Mouse (Mus musculus) ES-Bruce4 (cell line): ENCODE results near the gene Ntrk3. TPM values are rescaled to one million over a fixed set of nuclear protein-coding genes. Genes with fewer than 3 reads are reported as not detected.

Experiments
- H3K27ac ChIP-seq: 2 replicates; pipeline ENCODE4 v1.5.1; 2012; ENCODE audit warnings: low read length, inconsistent platforms; ENCODE audit not compliant: insufficient read depth
- H3K27me3 ChIP-seq: 2 replicates; pipeline ENCODE4 v1.6.1; 2012; ENCODE audit warnings: mild to moderate bottlenecking, low read length, inconsistent platforms; ENCODE audit not compliant: control insufficient read depth, poor library complexity, insufficient read depth, severe bottlenecking
- H3K36me3 ChIP-seq: 2 replicates; pipeline ENCODE4 v1.6.1; 2012; ENCODE audit warnings: inconsistent platforms, mild to moderate bottlenecking, low read length, moderate library complexity; ENCODE audit not compliant: control insufficient read depth, poor library complexity, insufficient read depth, severe bottlenecking
- H3K4me1 ChIP-seq: one replicate; pipeline ENCODE4 v1.8.1; 2011; ENCODE audit warnings: low read length; ENCODE audit not compliant: control insufficient read depth, insufficient read depth
- H3K4me3 ChIP-seq: 2 replicates; pipeline ENCODE4 v1.5.1; 2011; ENCODE audit warnings: low read depth, mild to moderate bottlenecking, low read length
- H3K9ac ChIP-seq: 2 replicates; pipeline ENCODE4 v1.6.1; 2012; ENCODE audit warnings: low read depth, mild to moderate bottlenecking, inconsistent platforms; ENCODE audit not compliant: poor library complexity, severe bottlenecking
- H3K9me3 ChIP-seq: replicated peaks from 2 replicates; pipeline ENCODE4 v1.6.1; 2012; ENCODE audit warnings: mild to moderate bottlenecking, low read length, inconsistent platforms; ENCODE audit not compliant: control insufficient read depth, poor library complexity, insufficient read depth, severe bottlenecking
- CTCF ChIP-seq: IDR thresholded peaks from one replicate; pipeline ENCODE4 v1.8.1; 2011; ENCODE audit warnings: low read depth, low read length
- EP300 ChIP-seq: IDR thresholded peaks from 2 replicates; pipeline ENCODE4 v1.6.1; 2011; ENCODE audit warnings: low read depth, low read length; ENCODE audit not compliant: insufficient read depth
- POLR2A ChIP-seq: IDR thresholded peaks from one replicate; pipeline ENCODE4 v1.8.1; 2011; ENCODE audit warnings: low read length; ENCODE audit not compliant: insufficient read depth
- polyA plus RNA-seq: library from polyadenylated mRNA; stranded (reverse); fragments of >200 nt; gene quantifications from 2 replicates; pipeline ENCODE4 v1.2.4, GENCODE M21; 2011; ENCODE audit warnings: low read depth; ENCODE audit not compliant: missing spikeins, insufficient read depth, insufficient read length

Ntrk3 gene
- polyA plus RNA-seq, 1 experiment, result not detected

DNA sequence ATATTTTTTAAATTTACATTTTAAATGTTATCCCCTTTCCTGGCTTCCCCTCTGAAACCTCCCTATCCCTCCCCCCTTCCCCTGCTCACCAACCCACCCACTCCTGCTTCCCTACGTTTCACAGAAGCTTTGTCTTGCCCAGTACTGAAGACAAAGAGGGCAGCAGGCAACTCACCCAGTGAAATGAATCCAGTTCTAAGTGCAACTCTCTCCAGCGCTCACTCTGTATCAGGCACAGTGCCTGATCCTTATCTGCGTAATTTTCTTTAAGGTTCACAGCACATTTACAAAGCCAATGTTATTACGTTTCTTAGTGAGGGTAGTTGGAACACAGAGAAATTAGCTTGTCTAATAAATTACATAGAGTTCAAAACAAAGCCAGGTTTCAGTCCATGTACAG lies 592.6 kb downstream of the Ntrk3 start:
- no peaks in the 10 kb centered on the region for H3K4me1 ChIP-seq
- no peaks in the 10 kb centered on the region for H3K27me3 ChIP-seq
- no peaks in the 10 kb centered on the region for H3K9me3 ChIP-seq
- no peak overlapping the region for H3K27ac ChIP-seq
- H3K4me3 ChIP-seq, result no peak overlapping the region
- TF ChIP-seq POLR2A (no peak), EP300 (no peak), CTCF (no peak)
- no peaks in the 10 kb centered on the region for H3K36me3 ChIP-seq
- no peak overlapping the region for H3K9ac ChIP-seq

DNA sequence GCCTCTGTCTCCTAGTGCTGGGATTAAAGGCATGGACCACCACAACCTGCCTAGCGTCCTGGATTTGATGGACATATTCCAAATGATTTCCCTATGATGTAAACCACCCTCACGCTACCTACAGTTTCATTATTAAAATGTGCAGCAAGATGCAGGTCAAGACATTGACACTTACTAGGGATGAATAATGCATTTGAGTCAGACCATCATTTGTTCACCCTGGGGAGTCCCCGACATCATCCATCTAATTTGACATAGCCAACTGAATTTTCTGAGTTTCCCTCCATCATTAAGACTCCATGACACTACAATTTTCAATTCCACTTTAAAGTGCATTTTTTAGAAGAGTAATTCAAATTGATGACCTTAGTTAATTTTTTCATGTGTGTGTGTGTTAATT lies 593.0 kb downstream of the Ntrk3 start:
- Histone ChIP-seq H3K9me3 (no peaks in the 10 kb centered on the region), H3K4me3 (no peak overlapping the region), H3K36me3 (no peaks in the 10 kb centered on the region), H3K9ac (no peak overlapping the region), H3K4me1 (no peaks in the 10 kb centered on the region), H3K27ac (no peak overlapping the region), H3K27me3 (no peaks in the 10 kb centered on the region)
- no peak for TF ChIP-seq EP300
- no peak for TF ChIP-seq POLR2A
- TF ChIP-seq CTCF, result no peak

DNA sequence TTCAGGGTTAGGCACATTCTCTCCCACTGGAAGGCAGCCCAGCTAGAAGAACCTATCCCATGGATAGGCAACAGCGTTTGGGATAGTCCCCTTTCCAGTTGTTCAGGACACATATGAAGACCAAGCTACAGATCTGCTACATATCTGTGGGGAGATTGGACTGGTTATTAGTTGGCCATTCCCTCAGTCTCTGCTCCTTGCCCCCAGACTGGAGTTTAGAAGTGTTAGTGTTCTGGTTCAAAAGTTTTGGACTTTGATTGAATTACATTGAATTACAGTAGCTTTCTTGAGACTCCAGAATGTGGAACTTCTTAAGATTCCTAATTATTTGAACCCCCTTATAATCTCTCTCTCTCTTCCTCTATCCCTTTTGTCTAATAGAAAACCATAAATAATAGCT lies 607.8 kb downstream of the Ntrk3 start:
- no peaks in the 10 kb centered on the region for H3K36me3 ChIP-seq
- H3K9ac ChIP-seq, result no peak overlapping the region
- H3K4me1 ChIP-seq, result no peaks in the 10 kb centered on the region
- TF ChIP-seq POLR2A (no peak), EP300 (no peak), CTCF (no peak)
- H3K9me3 ChIP-seq, result no peaks in the 10 kb centered on the region
- H3K4me3 ChIP-seq, result no peak overlapping the region
- H3K27me3 ChIP-seq, result no peaks in the 10 kb centered on the region
- no peak overlapping the region for H3K27ac ChIP-seq

Other genes with a start within 250 kb of the Ntrk3 start
- 23.8 and 29.4 TPM in 2 replicates for gene Mrps11, start 45.1 kb upstream of the Ntrk3 start, polyA plus RNA-seq
- 26.6 and 35.6 TPM in 2 replicates for gene Mrpl46, start 45.5 kb upstream of the Ntrk3 start, polyA plus RNA-seq
- 10.8 and 14.5 TPM in 2 replicates for gene Det1, start 109.3 kb upstream of the Ntrk3 start, polyA plus RNA-seq
- 117 and 121 TPM in 2 replicates for gene Aen, start 157.8 kb upstream of the Ntrk3 start, polyA plus RNA-seq
- 3.5 and 4.8 TPM in 2 replicates for gene Isg20, start 175.4 kb upstream of the Ntrk3 start, polyA plus RNA-seq